Mouse (Mus musculus): ENCODE data around the gene Rbm38. TPM values are rescaled to one million over a fixed set of nuclear protein-coding genes. Genes with fewer than 3 reads are reported as not detected.

Rbm38 gene
- polyA plus RNA-seq, 1 experiment = 148 TPM

DNA sequence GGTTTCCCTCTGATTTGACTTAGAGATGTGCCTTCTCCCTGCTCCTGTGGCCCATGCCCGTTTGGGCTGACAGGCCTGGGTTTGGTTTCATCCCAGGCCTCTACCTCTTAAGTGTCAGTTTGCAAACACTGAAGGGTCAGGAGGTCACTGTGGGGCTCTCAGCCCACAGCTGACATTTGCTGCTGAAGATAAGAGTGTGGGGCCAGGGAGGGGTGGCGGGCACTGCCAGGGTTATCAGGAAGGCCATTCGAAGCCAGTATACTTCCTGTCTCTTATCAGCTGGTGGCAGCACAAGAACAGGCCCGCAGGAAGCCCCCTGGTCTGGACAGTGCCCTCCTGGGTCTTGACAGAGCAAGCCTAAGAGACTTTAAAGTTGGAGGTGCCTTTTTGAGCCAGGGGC is 14.7 kb downstream of the Rbm38 start:
- Histone ChIP-seq H3K4me1 (ENCODE audit: control insufficient read depth, insufficient read depth, insufficient read length, low read length) (peaks cover 25% of the 10 kb centered on the region), H3K36me3 (ENCODE audit: control insufficient read depth, insufficient read depth, low read length) (peaks cover 17% of the 10 kb centered on the region; the same call in 1 of the 2 replicates), H3K27ac (ENCODE audit: insufficient read depth, low read depth, low read length) (no peak overlapping the region), H3K27me3 (ENCODE audit: control insufficient read depth, insufficient read depth, low read length) (no peaks in the 10 kb centered on the region), H3K4me3 (ENCODE audit: low read depth, low read length) (no peak overlapping the region)
- TF ChIP-seq POLR2A (IDR thresholded peaks at IDR 0.05; ENCODE audit: low read depth, low read length) (no peak), CTCF (IDR thresholded peaks at IDR 0.05; ENCODE audit: extremely low read depth, insufficient read length, insufficient replicate concordance, low read depth, low read length) (no peak)
- WGBS = 37% methylated on average over 4 of the region's 4 CpGs

DNA sequence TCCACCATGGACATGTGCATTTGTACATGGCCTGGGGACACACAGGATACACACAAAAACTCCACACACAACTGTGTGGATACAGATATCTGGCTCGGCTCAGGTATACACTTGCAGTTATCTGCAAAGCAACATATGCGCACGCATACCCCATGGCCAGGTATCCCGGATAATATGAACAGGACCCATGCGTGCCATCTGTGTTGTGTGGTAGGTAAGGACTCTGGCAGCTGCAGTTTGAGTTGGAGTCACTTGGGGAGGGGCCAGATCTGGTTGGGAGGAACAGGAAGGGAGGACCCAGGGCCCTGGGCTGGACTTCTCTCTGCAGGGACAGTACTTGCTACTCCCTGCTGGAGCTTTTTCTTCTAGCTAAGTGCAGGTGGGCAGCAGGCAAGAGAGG is 15.4 kb downstream of the Rbm38 start:
- peaks cover 19% of the 10 kb centered on the region for H3K4me1 ChIP-seq (ENCODE audit: control insufficient read depth, insufficient read depth, insufficient read length, low read length)
- no peak overlapping the region for H3K4me3 ChIP-seq (ENCODE audit: low read depth, low read length)
- 86% methylated on average over 5 of the region's 5 CpGs for WGBS
- H3K36me3 ChIP-seq (ENCODE audit: control insufficient read depth, insufficient read depth, low read length) = peaks cover 17% of the 10 kb centered on the region; the same call in 1 of the 2 replicates
- TF ChIP-seq CTCF (IDR thresholded peaks at IDR 0.05; ENCODE audit: extremely low read depth, insufficient read length, insufficient replicate concordance, low read depth, low read length) (no peak), POLR2A (IDR thresholded peaks at IDR 0.05; ENCODE audit: low read depth, low read length) (no peak)
- H3K27me3 ChIP-seq (ENCODE audit: control insufficient read depth, insufficient read depth, low read length) = no peaks in the 10 kb centered on the region
- H3K27ac ChIP-seq (ENCODE audit: insufficient read depth, low read depth, low read length) = no peak overlapping the region

DNA sequence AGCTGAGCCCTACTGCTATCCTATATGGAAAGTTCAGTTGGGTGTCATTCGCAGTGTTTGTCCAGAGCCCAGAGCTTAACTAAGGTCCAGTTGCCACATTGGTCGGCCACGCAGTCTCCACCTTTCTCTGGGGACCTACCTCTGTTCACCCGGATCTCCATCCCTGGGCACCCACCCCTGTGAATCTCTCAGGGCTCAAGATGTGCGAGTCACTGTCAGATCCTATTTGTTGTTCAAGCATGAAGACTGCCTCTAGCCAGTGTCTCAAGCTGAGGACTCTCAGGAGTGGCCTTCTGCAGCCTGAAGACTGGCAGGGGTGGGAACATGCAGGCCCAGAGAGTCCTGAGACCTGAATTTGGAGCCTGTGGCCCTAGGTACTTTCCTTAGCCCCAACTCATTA is 15.8 kb downstream of the Rbm38 start:
- no peaks in the 10 kb centered on the region for H3K27me3 ChIP-seq (ENCODE audit: control insufficient read depth, insufficient read depth, low read length)
- H3K36me3 ChIP-seq (ENCODE audit: control insufficient read depth, insufficient read depth, low read length) = peaks cover 17% of the 10 kb centered on the region; the same call in 1 of the 2 replicates
- 87% methylated on average over 5 of the region's 5 CpGs for WGBS
- no peak overlapping the region for H3K4me3 ChIP-seq (ENCODE audit: low read depth, low read length)
- no peak overlapping the region for H3K27ac ChIP-seq (ENCODE audit: insufficient read depth, low read depth, low read length)
- TF ChIP-seq POLR2A (IDR thresholded peaks at IDR 0.05; ENCODE audit: low read depth, low read length) (no peak), CTCF (IDR thresholded peaks at IDR 0.05; ENCODE audit: extremely low read depth, insufficient read length, insufficient replicate concordance, low read depth, low read length) (no peak)
- H3K4me1 ChIP-seq (ENCODE audit: control insufficient read depth, insufficient read depth, insufficient read length, low read length) = peaks cover 15% of the 10 kb centered on the region

DNA sequence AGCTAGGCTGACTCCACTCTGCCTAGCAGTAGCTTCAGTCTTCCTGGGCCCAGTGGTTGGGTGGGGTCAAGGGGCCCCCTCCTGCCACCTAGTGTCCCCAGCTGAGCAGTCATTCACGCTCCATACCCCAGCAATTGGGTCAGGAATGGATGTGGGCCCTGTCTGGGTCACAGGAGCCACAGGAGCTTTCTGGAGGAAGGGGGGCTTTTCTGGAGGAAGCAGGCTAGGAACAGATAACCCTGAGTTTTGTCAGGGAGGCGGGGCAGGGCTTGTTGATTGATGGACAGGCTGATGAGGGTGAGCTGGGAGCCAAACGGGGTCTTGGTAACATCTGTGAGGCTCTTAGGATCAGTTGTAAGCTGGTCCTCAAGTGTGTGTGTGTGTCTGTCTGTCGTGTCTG is 16.3 kb downstream of the Rbm38 start:
- Histone ChIP-seq H3K4me1 (ENCODE audit: control insufficient read depth, insufficient read depth, insufficient read length, low read length) (peaks cover 14% of the 10 kb centered on the region), H3K27ac (ENCODE audit: insufficient read depth, low read depth, low read length) (no peak overlapping the region), H3K4me3 (ENCODE audit: low read depth, low read length) (no peak overlapping the region), H3K27me3 (ENCODE audit: control insufficient read depth, insufficient read depth, low read length) (no peaks in the 10 kb centered on the region), H3K36me3 (ENCODE audit: control insufficient read depth, insufficient read depth, low read length) (peaks cover 13% of the 10 kb centered on the region; the same call in 1 of the 2 replicates)
- no peak for TF ChIP-seq CTCF (IDR thresholded peaks at IDR 0.05; ENCODE audit: extremely low read depth, insufficient read length, insufficient replicate concordance, low read depth, low read length)
- WGBS = 61% methylated on average over 4 of the region's 4 CpGs

DNA sequence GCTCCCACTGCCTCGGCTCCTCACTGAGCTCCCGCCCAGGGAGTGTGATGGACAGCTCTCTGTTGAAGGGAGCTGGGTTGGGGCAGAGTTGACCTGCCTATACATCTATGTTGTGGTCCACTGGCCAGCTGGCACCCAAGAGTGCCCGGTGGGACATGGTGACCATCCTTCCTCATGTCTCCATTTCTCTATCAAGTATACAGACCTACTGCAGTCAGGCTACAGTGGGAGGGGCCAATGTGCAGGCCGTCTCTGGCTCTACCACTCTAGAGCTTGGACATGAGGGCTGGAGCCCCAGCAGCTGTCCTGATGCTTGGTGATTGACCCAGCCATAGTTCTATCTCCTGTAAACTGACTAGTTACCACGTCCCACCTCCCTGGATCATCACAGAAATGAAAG is 17.0 kb downstream of the Rbm38 start:
- Histone ChIP-seq H3K27ac (ENCODE audit: insufficient read depth, low read depth, low read length) (no peak overlapping the region), H3K27me3 (ENCODE audit: control insufficient read depth, insufficient read depth, low read length) (no peaks in the 10 kb centered on the region), H3K4me3 (ENCODE audit: low read depth, low read length) (no peak overlapping the region), H3K4me1 (ENCODE audit: control insufficient read depth, insufficient read depth, insufficient read length, low read length) (peaks cover 10% of the 10 kb centered on the region), H3K36me3 (ENCODE audit: control insufficient read depth, insufficient read depth, low read length) (peaks cover 12% of the 10 kb centered on the region; the same call in 1 of the 2 replicates)
- TF ChIP-seq POLR2A (IDR thresholded peaks at IDR 0.05; ENCODE audit: low read depth, low read length) = no peak
- TF ChIP-seq CTCF (IDR thresholded peaks at IDR 0.05; ENCODE audit: extremely low read depth, insufficient read length, insufficient replicate concordance, low read depth, low read length) = no peak
- WGBS = 66% methylated on average over 5 of the region's 5 CpGs

DNA sequence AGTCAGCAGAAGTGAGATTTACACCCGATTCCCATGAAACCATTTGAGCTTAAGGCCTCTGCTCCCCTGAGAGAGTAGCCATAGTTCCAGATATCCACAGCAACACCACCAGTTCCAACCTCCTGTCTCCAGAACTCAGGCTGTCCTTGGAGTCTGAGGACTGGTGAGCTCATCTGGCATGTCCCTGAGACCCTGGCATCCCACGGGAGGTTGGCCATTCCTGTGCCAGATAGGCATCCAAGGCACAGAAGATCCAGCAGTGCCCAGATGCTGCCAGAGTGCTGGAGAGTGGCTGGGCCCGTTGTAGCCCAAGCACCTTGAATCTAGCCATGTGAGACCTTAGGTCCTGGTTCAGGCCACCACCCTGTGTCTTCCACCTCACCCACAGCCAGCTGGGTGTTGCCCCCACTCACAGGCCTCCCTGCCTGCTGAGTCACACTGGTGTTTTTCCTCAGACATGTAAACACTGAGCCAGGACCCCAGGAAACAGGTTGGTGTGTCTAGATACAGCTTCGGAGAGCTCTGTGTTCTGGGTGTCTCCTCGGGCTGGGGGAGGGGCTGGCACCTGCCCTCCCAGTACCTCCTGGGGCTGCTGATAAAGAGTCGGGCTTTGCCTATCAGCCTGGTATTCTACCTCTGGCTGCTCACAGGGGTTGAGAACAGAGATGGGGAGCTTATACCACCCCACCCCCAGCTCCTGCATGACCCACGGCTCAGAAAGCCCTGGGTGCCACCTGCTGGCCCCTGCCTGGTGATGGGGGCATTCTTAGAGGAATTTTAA is 17.7 kb downstream of the Rbm38 start:
- Histone ChIP-seq H3K4me1 (ENCODE audit: control insufficient read depth, insufficient read depth, insufficient read length, low read length) (peaks cover 10% of the 10 kb centered on the region), H3K36me3 (ENCODE audit: control insufficient read depth, insufficient read depth, low read length) (peaks cover 12% of the 10 kb centered on the region; the same call in 1 of the 2 replicates), H3K27me3 (ENCODE audit: control insufficient read depth, insufficient read depth, low read length) (no peaks in the 10 kb centered on the region), H3K4me3 (ENCODE audit: low read depth, low read length) (no peak overlapping the region), H3K27ac (ENCODE audit: insufficient read depth, low read depth, low read length) (no peak overlapping the region)
- 41% methylated on average over 7 of the region's 7 CpGs for WGBS
- TF ChIP-seq CTCF (IDR thresholded peaks at IDR 0.05; ENCODE audit: extremely low read depth, insufficient read length, insufficient replicate concordance, low read depth, low read length) (no peak), POLR2A (IDR thresholded peaks at IDR 0.05; ENCODE audit: low read depth, low read length) (no peak)

DNA sequence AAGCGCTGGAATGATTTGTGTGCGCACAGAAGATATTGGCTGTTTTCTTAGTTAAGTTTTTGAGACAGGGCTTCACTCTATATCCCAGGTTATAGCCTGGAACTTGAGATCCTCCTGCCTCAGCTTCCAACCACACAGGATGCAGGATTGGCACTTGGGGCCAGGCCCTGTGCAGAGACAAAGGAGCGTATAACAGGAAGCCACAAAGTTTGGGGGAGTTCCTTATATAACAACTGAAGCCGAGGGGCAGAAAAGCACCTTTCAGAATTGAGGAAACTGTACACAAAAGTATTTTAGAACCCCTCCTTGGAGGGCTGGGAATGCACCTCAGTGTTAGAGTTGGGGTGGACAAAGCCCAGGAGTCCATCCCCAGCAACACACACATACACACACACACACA is 18.7 kb downstream of the Rbm38 start:
- H3K27me3 ChIP-seq (ENCODE audit: control insufficient read depth, insufficient read depth, low read length) = no peaks in the 10 kb centered on the region
- 86% methylated on average over 4 of the region's 4 CpGs for WGBS
- TF ChIP-seq POLR2A (IDR thresholded peaks at IDR 0.05; ENCODE audit: low read depth, low read length) (no peak), CTCF (IDR thresholded peaks at IDR 0.05; ENCODE audit: extremely low read depth, insufficient read length, insufficient replicate concordance, low read depth, low read length) (no peak)
- H3K4me3 ChIP-seq (ENCODE audit: low read depth, low read length) = no peak overlapping the region
- no peak overlapping the region for H3K27ac ChIP-seq (ENCODE audit: insufficient read depth, low read depth, low read length)
- peaks cover 7% of the 10 kb centered on the region for H3K4me1 ChIP-seq (ENCODE audit: control insufficient read depth, insufficient read depth, insufficient read length, low read length)
- H3K36me3 ChIP-seq (ENCODE audit: control insufficient read depth, insufficient read depth, low read length) = peaks cover 5% of the 10 kb centered on the region; the same call in 1 of the 2 replicates
